Mouse (Mus musculus) liver, postnatal 0 days (tissue): ENCODE measurements around the gene Tcf7l2.

Experiments
- CTCF ChIP-seq: sonication (generic); IDR thresholded peaks from 2 replicates; pipeline ENCODE4 v1.5.1; 2016; ENCODE audit warnings: antibody characterized with exemption, low read depth
- EP300 ChIP-seq: IDR thresholded peaks from 2 replicates; pipeline ENCODE4 v1.6.1; 2016; ENCODE audit warnings: antibody characterized with exemption, low read depth, mild to moderate bottlenecking

- no peak for TF ChIP-seq EP300
- TF ChIP-seq CTCF, result no peak
Measured at GRCm38 (mm10) chr19:55931642-55932041, 190.0 kb downstream of the Tcf7l2 start.
